Mouse (Mus musculus): Measurements from ENCODE around the gene Dclre1b.
"Not testable (repeated sequence)": the region's sequence is repeated elsewhere in the genome, so short reads cannot be mapped to it uniquely, and the experiment has no call there.

Dclre1b gene

DNA sequence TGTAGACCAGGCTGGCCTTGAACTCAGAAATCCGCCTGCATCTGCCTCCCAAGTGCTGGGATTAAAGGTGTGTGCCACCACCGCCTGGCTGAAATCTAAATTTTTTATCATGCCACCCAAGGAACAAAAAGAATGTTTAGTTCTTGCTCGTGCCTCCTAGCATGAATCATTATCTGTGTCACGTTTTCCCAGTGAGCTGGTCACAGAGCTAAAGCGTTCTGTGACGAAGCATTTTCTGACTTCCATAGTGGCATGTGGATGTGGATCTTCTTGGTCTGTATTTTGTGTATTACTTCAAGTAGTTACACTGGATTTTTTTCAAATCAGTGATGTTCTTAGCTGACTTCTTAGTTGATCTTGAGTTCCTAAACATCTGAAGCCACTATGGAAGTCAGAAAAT, 1.7 kb upstream of the Dclre1b start:
- no peak for DNase-seq (ENCODE audit: low spot score)

DNA sequence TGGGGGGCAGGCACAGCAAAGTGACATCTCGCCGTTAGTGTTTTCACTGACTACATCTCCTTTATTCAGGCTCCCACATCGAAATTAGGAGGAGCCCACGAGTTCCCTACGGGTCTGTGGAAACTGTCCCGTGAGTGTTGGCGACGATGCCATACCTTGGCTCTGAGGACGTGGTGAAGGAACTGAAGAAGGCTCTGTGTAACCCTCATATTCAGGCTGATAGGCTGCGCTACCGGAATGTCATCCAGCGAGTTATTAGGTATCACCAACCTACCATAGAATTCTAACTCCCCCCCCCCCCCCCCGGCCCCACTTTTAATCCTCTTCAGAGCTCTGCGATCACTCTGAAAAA, 531 bp upstream of the Dclre1b start:
- no peak for DNase-seq (ENCODE audit: low spot score)

DNA sequence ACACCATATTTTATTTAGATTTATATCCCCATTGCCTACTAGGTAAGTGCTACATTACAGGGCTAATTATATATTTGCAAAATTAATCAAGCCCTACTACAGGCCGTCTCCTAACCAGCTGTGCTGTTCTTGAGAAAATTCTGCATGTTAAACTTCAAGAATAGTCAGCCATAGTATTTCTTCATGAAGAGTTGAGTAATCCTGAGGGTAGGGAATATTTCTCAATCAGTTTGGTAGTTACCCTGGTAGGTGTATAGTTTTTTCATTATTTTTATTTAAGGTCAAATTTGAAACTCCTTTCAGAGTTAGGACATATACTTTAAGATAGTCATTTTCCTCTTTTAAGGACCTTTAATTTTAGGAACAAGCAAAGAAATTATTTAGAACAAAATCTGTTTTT, 3.6 kb downstream of the Dclre1b start:
- no peak for DNase-seq (ENCODE audit: low spot score)

DNA sequence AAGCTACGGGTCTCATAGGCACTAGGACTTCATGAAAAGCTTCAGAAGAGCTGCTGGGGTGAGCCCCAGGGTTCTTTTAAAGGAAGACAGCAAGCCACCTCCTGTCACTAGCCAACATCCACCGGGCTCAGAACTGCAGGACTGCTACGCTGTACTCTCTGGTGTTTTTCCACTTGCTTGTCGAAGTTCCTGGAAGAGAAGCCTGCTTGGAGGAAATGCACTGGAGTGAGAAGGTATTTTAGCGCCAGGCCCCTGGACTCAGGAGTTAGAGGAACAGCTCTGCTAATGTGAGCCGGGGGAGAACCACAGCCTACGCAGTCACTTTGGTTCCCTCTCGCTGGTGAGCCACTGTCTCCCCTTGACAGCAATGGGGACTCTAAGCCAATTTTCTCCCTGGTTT, 6.4 kb downstream of the Dclre1b start:
- DNase-seq (ENCODE audit: low spot score), result no peak

DNA sequence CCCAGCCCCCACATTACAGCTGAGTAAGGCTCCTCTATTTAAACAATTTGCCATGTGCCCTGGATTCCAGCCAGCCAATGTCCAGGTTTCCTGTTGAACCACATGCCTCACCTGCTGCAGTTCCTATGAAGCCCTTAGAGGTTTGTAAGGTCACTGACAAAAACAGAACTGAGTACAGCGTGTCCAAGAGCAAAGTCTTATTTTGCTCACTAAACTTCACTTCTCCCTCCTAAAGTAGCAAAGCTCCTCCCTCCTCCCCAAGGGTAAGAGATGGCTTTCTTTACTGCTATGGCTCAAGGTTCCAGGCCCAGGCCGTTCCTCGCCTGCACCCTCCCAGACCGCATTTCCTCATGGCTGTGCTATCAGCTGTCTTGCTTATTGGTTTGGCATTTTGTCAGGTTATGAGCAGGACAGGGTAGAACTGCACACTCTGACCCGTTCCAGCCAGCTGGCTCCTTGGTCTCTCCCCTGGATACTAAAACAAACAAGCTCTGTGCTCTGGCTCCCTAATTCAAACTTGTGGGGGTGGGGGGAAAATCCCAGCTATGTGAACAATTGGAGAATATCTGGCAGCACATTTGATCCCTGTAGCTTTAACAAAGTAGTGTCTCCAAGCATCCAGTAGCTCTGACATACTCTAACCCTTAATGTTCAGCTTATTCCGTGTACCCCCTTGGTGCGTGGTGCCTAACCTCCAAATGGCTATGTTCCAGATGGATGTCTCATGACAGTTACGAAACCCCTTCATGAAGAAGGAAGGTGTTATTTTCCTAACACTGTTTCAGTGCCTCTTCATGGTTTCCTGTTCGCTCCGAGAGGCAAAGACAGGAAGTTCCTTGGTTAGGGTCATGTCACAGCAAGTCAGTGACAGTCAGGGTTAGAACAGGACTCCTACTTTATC, 7.4 kb downstream of the Dclre1b start:
- peak; percentile 64 for DNase-seq (ENCODE audit: low spot score)

DNA sequence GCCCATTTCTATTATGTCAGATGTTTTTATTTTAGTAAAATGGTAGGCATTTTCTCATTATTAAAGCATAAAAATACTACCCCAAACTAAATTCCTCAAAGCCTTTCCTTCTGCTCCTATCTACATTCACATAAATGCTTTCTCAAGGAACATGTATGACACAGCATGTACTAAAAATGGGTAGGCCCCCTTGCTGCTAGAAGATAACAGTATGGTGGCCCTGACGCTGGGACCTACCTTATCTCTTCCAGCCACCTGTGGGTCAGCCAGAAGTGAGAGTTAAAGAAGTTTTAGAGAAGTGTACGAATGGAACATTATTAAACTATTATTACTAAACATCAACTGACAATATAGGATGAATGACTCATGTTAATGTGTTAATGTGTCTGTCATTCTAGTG, 9.7 kb downstream of the Dclre1b start:
- no peak for DNase-seq (ENCODE audit: low spot score)

DNA sequence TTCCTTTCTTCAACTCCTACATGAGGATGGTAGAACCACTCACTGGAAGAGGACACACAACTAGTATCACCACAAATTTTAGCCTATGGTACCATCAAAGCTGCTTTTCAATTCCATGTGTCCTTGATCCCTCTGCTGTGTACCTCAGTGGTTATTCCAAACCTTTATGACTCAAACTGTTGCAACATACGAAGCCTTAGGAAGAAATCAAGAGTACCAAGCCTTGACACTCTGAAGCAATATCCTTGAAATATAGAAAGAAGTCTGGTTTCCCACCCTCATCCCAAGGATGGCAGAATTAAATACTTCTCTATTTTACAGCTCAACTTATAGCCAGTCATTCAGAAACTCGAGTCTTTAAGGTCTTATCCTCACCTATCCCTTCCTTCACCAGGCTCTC, 12.9 kb downstream of the Dclre1b start:
- no peak for DNase-seq (ENCODE audit: low spot score)

DNA sequence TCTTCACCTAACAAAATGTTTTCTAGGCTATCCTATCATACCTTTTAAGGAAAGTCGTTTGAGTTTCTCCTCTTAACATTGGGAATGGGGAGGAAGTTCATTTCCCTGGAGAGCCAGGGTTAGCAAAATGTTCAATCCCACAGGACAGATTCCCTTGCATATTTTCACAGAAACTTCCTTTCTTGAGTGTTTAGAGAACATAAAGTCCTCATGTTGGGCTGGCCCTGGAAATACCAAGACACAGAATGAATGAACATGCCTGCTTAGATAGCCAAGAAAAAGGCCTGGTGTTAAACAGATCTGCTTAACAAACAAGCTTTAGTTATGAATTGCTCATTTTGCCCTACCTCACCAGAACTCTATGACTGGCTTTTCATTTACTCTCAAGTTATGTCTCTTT, 16.7 kb downstream of the Dclre1b start:
- no peak for DNase-seq (ENCODE audit: low spot score)

DNA sequence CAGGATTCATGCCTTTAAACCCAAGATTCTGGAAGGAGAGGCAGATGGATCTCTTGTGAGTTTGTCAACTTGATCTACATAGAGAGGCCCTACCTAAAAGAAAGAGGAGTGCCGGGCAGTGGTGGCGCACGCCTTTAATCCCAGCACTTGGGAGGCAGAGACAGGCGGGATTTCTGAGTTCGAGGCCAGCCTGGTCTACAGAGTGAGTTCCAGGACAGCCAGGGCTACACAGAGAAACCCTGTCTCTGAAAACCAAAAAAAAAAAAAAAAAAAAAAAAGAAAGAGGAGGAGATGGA, 17.2 kb downstream of the Dclre1b start:
- not testable (repeated sequence) for DNase-seq (ENCODE audit: low spot score)

DNA sequence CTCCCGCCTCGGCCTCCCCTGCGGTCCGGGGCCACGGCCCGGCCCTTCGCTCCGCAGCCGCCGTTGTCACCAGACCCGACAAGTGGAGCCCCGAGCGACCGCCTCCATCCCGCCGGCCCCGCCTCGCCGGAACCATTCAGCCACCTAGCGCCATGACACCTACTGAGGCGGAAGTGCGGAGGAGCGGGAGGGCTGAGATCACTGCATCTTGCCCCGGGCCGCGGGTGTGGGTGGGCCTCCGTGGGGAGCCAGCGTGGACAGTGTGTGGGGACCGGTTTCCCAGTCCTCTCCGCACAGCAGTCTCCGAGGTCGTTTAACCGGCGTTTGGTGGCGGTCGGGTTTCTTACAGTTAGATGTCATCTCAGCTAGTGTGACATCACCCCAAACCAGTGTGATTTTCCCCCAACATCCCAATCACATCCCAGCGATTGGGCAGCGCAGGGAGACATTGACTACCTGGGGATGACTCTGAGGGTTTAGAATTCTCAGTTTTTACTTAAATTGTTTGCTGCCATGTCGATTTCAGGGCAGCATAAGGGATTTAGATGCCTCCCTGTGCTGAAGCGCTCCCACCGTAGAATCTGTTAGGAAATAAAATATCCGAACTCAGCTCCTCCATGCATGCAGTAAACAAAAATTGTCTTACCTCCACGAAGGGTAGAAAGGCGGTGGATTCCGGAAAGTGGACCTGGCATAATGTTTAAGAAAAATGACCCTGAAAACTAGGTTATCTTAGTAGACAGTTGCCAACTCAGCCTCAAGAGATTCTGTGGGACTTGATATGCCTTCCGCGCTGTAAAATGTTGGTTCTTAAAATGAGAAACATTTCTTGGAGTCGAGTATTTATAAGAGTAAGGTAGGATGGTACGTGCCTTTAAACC, 17.8 kb downstream of the Dclre1b start, which contains the start of gene Hipk1:
TSS of gene Hipk1 (minus strand) at position 334 of the 881 bp plus-strand sequence.
- DNase-seq (ENCODE audit: low spot score), result peak; percentile 82

DNA sequence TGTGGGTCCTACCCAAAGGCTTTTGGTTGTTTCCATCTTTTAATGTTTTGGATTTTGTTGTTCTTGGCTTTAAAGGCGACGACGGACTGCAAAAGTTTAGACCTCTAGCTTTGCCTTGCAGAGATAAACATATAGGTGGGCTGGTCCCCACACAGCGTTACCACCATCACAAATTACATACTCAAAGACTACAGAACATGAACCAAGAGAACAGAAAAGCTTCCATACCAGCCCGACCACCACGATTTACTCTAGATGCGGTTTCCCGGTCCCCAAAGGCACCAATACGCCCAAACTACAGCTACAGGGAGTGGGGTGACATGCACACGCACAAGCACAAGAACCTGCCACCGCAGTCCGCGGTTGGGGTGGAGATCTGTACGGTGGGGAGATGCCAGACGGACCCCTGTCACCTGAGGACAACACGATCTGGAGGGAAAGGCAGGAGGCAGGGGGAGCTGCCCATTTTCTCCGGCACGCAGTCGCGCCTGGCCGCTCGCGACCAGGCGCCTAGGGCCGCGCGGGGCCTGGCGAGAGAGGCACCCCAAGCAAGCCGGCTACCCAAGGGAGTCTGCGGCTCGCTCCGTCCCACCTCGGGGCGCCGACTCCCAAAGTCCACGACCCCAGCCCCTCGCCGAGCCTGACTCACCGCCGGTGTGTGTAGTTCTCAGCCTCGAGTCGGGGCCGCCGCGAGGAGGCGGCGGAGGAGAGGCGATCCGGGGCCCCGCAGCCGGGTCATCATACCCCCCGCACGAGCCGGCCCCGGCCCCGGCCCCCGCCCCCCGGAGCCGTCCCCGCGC, 18.7 kb downstream of the Dclre1b start:
- DNase-seq (ENCODE audit: low spot score), result no peak

DNA sequence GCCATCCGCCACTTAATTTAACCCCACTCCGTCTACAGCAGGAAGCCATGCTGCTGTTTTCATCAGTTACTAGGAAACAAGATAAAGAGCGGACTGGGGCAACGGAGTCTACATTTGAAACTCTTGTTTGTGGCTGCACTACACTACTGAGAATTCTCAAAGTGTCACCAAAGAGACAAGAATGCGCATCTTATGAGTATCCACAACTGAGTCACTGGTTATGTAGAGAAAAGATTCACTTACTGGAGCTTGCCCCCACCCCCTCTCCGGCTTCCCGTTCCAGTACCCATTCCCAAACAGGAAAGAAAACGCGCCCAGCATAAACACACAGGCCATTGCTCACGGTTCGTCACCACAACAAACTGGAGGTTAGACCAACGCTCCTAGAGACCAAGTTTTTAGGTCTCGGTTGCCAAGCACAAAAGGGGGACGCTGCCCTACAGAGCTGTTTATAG, 19.3 kb downstream of the Dclre1b start:
- DNase-seq (ENCODE audit: low spot score), result no peak

DNA sequence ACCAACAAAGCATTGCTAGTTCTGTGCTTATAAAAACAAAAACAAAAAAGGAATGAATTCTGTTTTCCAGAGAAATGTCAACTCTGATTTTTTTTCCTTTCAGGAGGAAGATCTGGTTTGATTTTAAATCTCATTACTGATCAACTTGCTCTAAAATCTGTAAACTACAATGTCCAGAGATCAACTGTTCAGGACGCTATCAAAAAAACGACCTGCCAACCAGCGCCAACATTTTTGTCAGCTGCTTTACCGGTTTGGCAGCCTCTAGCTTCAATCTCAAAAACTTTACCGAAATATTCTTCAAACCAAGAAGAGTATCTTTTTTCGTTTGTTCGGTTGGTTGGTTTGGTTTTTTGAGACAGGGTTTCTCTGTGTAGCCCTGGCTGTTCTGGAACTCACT, 20.1 kb downstream of the Dclre1b start:
- no peak for DNase-seq (ENCODE audit: low spot score)

DNA sequence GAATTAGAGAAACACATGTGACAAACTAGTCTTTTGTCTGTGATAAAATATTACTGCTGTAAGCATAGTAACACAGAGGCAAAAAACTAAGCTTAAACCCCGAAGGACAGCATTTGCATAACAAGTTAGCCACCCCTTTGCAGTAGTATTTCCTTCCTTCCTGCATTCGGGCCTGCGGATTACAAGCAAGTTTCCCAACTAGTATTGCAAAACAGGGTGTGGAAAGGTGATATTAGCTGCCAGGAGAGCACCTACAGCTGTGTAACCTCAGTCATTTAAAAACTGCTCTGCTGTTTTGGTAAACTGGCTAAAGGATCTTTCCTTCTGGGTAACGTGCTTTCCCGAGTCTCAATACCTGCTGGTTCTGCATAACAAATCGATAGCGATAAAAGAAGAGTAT, 22.0 kb downstream of the Dclre1b start:
- DNase-seq (ENCODE audit: low spot score), result no peak

DNA sequence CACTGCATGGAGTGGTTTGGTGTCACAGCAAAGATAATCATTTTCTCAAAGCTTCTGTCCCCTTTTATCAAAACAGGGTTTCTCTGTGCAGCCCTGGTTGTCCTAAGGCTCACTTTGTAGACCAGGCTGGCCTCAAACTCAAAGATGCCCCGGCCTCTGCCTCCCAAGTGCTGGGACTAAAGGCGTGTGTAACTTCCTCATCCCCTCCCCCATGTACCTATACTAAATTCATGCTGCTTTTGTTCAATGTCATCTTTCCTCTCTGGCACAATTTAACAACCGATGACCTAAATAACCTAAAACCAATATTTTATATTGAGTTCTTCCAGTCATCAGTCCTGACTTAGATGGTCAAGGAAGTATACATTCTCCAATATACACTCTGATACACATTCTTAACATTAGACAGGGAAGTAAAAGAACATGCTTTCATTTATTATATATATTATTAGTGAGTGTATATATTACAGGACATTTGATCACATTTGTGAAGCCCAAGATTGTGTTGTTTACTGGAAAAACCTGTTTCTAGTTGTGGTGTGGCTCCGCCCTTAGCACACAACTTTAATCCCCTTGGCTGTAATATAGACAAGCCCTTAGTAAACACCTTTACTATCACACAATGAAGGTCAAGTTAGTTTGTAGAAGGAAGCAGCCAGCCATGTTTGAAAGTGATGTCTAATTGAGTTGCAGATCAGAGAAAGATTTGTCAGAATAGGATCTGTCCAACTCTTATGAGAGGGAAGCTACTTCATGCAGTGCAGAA, 26.2 kb downstream of the Dclre1b start:
- no peak for DNase-seq (ENCODE audit: low spot score)

DNA sequence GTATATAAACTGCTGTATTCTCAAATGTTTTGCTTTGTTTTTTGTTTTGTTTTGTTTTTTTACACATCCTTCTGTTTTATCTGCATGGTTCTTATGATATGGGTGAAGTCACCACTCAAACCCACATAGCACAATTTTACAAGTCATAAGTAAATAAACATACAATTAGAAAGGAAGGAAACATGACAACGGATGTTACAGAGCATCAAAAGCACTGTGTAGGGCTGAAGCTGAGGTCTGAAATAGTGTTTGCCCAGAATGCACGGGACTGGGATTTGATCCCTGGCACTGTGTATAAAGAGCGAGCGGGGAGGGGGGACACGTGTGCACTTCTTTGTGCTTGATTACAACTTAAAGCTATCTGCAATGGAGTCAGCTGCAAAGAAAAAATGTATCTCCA, 28.5 kb downstream of the Dclre1b start:
- no peak for DNase-seq (ENCODE audit: low spot score)

DNA sequence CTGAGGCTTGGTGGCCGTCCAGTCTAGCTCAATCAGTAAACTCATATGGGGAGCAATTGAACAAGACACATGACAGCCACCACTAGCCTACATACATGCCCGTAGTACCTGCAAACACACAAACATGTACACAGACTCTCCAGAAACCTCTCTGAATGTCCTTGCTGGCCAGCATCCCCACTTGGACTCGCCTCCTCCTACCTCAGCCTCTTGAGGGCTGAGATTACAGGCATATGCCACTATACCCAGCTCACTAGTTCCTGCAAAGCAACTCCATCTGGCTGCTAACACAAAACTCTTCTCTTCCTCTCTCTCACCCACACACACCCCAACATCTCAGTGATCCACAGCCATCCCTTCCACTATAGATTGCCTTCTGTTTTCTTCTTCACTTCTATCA, 29.0 kb downstream of the Dclre1b start:
- DNase-seq (ENCODE audit: low spot score), result no peak

DNA sequence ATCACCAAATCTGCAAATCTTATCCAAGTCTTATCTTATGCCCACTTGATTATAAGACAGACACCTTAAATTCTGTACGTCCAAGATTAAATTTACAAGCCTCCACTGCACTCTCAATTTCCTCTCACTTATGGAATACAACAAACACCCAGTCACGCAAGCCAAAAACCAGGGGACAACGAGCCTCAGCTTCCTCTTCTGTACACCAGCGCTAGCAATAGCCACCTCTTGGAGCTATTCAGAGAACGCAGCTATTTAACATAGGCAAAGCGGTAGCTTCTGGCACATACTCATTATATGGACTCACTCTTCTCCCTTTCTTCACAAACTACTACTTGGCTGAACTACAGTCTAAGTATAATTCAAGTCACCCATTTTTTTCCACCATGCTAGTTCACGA, 30.1 kb downstream of the Dclre1b start:
- no peak for DNase-seq (ENCODE audit: low spot score)

DNA sequence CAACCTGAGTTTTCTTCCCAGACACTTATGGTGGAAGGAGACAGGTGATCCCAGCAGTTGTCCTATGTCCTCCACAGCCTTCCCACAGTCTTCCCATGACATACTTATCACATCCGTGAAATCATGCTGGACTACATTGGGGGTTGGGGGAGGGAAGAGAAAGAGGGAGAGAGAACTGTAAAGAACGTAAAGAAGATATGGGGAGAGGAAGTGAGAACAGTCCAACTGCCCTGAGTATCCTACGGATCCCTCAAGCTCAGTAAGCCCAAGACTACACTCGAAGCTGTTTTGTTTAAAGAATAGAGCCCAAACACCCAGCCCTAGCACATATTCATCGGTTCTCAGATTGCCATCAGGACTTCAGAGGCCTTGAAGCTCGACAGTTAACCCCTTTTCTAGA, 30.6 kb downstream of the Dclre1b start:
- no peak for DNase-seq (ENCODE audit: low spot score)

DNA sequence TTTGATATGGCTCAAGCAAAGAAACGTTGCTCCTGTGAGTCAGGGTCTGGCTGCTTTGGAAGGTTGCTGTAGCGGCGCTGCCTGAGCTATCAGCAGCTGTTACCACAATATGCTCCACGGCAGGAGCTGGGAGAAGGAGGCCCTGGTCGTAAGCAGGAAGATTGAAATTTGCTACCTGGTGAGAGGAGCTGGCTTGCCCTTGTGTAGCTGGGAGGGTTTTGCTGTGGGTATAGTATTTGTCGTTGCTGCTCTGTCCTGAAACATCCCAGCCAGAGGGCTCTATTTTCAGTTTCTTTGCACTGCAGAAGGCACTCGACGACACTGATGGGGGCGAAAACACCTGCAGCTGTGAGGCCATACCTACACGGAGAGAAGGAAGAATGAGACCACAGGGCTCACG, 31.3 kb downstream of the Dclre1b start:
- no peak for DNase-seq (ENCODE audit: low spot score)

DNA sequence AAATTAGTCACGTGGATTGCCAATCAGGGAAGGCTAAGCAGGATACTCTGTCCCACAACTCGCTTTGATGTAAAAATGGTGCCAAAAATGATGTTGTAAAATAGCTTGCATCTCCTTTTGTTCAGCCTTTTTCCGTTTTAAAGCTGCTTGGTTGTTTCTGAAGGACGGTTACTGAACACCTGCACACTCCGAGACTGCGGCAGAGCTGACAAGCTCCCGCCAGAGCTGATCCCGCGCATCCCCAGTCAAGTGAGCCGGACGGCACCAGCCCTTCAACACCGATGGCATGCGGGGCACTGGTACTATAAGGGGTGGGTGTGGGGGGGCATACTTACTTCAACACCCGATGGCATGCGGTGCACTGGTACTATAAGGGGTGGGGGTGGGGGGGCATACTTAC, 35.2 kb downstream of the Dclre1b start:
- no peak for DNase-seq (ENCODE audit: low spot score)

DNA sequence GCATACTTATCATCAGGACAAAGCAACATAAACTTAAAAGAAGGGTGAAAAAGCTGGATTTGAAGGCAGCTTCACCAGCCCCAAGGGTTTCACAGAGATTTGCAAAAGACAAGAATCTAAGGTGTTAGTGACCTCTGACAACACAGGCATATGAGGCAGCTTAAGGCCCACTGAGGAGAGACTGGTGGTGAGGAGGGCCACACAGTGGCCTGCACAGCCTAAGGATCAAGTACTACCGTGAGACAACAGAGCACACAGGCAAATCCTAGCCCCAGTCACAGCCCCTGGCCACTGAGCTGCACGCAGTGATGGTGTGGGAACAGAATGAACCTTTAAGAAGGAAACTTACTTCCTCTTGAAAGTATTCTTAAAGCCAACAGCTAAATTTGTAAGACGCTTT, 35.7 kb downstream of the Dclre1b start:
- no peak for DNase-seq (ENCODE audit: low spot score)

Measured in layer of hippocampus, adult 9-10 months (tissue).